Mouse (Mus musculus) adrenal gland, adult 2 months (tissue): ENCODE measurements around the gene Rere. TPM values are rescaled to one million over a fixed set of nuclear protein-coding genes. Genes with fewer than 3 reads are reported as not detected.
"Not testable (repeated sequence)": the region's sequence is repeated elsewhere in the genome, so short reads cannot be mapped to it uniquely, and the experiment has no call there.

ENCODE experiments used
- DNase-seq: peaks from one replicate; pipeline ENCODE4 v3.0.0; 2021
- polyA plus RNA-seq: library from polyadenylated mRNA; depleted of rRNA; stranded (reverse); fragments of >200 nt; gene quantifications from 2 replicates; pipeline ENCODE4 v1.2.3, GENCODE M21; 2012
- total RNA-seq, 2 experiments: library from RNA; stranded (reverse); gene quantifications; 2 replicates each; pipeline ENCODE4 v1.2.3; 2021

Gene Rere
- total and polyA plus RNA-seq, 3 experiments, result 104 to 112 (median 105) TPM

GRCm38 (mm10) chr4:150283335-150283638 lies 1.8 kb downstream of the Rere start:
- DNase-seq, result no peak

DNA sequence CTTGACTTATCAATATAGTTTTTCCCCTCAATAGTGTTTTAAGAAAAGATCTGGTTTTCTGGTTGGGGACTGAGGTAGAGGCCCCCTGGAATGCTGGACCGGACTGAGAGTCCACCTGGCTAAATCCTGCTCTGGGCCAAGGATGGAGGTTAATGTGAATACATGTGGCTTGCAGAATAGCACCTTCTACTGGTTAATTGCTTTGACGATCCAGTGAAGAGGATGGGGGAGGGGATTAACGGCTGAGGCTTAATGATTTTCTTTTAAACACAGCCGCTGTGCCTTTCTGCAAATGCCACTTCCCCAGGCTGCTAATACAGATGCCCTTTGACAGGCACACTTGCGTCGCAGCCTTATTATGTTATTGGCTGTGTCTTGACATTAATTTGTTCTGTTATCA lies 2.5 kb downstream of the Rere start:
- no peak for DNase-seq

DNA sequence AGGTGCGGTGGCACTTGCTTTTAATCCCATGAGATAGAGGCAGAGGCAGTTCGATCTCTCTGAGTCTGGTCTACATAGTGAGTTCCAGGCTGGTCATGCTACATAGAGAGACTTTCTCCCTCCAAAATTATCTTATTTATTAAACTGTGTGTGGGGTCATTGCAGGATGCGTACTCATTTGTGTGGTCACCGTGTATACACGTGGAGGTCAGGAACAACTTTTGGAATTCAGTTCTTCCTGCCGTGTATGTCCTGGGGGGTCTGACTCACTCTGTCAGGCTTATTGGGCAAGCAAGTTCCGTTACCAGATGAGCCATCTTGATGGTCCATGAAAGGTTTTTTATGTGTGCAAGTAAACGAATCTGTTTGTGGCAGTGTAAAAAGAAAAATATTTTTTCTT lies 5.5 kb downstream of the Rere start:
- DNase-seq, result no peak

GRCm38 (mm10) chr4:150287463-150287862 lies 6.0 kb downstream of the Rere start:
- DNase-seq, result not testable (repeated sequence)

DNA sequence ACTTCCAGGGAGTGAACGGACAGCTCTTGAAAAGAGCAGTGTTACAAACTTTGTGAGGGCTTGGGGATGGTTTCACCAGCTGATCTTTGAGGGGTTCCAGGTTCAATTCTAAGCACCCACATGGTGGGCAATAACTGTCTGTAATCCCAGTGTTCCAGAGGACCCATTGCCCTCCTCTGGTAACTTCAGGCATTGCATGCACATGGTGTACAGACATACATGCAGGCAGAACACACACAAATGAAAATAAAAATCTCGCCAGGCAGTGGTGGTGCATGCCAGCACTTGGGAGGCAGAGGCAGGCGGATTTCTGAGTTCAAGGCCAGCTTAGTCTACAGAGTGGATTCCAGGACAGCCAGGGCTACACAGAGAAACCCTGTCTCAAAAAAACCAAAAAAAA lies 10.5 kb downstream of the Rere start:
- DNase-seq, result no peak

DNA sequence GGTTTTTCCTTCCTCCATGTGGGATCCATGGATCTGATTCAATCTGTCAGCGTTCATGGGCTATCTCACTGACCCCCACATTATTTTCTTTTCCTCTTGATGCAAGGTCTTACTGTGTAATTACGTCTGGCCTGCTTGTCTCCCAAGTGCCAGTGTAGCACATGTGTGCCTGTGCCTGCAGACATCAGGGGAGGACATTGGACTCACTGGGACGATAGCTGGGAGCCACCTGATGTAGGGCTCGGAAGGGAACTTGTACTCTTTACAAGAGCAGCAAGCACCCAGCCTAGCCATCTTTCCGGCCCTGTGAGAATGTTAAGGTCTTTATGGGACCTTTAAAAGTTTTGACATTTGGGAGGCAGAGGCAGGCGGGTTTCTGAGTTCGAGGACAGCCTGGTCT lies 13.4 kb downstream of the Rere start:
- no peak for DNase-seq

DNA sequence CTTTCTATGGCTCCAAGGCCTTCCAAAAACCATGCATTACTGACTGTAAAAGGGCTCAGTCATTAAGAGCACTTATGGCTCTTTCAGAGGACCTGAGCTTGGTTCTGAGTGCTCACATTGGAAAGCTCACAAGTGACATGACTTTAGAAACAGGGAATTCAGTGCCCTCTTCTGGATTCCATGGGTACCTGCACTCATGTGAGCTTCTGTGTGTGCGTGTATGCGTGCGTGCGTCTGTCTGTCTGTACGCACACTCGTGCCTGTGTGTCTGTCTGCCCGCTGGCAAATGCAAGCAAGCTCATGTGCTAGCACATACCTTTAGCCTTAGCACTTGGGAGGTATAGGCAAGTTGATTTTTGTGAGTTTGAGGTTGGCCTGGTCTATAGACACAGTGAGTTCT lies 14.5 kb downstream of the Rere start:
- no peak for DNase-seq

GRCm38 (mm10) chr4:150302726-150303125 lies 21.3 kb downstream of the Rere start:
- DNase-seq, result no peak

- DNase-seq, result no peak
Observed at GRCm38 (mm10) chr4:150306701-150307100, 25.3 kb downstream of the Rere start.

DNA sequence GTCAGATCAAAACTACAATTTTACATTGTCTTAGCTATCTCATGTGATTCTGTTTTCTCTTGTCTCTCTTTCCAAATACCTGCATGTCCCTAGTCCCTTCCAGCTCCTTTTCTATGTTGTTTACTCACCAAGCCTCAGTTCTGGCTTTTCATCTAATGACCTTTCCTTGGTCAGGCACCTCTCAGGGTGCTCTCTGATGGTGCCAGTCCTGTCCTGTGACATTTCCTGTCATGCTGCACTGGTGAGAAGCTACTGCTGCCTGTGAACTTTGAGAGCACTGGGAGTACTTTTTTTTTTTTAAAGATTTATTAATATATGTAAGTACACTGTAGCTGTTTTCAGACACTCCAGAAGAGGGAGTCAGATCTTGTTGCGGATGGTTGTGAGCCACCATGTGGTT lies 25.8 kb downstream of the Rere start:
- DNase-seq, result no peak

- peak; percentile 30 for DNase-seq
Observed at GRCm38 (mm10) chr4:150311431-150311830, 30.0 kb downstream of the Rere start.

- no peak for DNase-seq
Observed at GRCm38 (mm10) chr4:150312646-150313045, 31.2 kb downstream of the Rere start.

DNA sequence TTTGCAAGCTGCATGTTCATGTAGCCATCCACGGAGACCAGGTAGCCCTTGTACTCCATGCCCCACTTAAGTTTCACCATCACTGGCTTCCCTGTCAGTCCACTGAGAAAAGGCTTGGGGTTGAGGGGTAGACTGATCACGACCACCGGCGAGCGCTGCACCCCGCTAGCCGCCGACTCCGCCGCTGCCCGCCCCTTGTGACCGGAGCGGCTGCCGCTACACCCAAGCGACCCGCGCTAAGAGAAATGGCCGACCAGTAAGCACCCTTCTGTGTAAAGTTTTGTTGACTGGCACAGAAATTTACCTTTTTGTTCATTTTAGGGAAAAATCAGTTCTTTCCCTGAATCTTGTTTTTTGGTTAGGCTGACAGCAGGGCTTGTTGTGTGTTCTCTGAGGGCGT lies 33.9 kb downstream of the Rere start:
- DNase-seq, result no peak

GRCm38 (mm10) chr4:150316546-150316945 lies 35.1 kb downstream of the Rere start:
- DNase-seq, result no peak

DNA sequence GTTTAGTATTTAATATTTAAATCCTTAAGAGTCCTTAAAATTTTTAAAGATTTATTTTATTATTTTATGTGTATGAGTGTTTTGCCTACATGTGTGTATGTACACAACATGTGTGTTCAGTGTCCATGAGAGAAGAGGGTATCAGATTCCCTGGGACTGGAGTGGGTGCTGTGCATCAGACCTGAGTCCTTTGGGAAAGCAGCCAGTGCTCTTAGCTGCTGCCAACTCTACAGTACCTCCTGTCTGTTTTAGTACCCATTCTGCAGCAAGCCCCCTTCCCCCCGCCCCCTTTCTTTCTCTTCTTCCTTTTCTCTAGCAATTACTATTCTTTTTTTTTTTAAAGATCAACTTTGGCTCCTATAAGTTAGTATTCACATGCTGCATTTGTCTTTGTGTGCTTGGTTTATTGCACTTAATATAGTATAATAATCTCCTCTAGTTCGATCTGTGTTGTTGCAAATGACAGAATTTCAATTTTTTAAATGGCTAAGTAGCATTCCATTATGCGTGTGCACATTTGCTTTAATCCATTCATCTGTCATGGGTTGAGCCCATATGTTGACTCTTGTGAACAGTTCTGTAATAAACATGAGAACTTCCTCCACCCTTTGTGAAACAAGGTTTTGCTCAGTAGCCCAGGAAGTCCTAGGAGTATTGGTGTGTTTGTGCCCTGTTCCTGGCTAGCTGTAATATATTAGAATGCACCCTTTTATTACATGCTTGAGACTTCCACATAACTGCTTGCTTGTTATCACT lies 43.8 kb downstream of the Rere start:
- no peak for DNase-seq

GRCm38 (mm10) chr4:150326005-150326404 lies 44.6 kb downstream of the Rere start:
- no peak for DNase-seq

GRCm38 (mm10) chr4:150327476-150327875 lies 46.0 kb downstream of the Rere start:
- DNase-seq, result no peak

GRCm38 (mm10) chr4:150333927-150334682 lies 52.7 kb downstream of the Rere start:
- no peak for DNase-seq

DNA sequence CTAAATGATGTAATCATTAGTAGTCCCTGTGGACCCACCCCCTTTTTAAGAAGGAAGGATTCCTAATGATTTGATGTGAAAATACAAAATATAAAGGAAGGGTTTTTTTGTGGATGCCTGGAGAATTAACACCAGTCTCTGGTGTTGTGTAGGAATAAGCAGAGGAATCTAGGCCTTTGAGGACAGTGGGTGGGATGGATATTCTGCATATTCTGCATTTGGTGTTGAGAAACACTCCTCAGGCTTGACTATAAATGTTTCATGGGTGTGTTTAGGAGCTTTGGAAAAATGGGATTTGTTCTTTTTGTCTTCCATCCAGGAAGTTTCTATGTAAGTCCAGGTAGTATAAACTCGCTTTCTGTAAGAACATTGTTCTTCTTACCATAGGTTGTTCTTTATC lies 55.8 kb downstream of the Rere start:
- DNase-seq, result no peak

DNA sequence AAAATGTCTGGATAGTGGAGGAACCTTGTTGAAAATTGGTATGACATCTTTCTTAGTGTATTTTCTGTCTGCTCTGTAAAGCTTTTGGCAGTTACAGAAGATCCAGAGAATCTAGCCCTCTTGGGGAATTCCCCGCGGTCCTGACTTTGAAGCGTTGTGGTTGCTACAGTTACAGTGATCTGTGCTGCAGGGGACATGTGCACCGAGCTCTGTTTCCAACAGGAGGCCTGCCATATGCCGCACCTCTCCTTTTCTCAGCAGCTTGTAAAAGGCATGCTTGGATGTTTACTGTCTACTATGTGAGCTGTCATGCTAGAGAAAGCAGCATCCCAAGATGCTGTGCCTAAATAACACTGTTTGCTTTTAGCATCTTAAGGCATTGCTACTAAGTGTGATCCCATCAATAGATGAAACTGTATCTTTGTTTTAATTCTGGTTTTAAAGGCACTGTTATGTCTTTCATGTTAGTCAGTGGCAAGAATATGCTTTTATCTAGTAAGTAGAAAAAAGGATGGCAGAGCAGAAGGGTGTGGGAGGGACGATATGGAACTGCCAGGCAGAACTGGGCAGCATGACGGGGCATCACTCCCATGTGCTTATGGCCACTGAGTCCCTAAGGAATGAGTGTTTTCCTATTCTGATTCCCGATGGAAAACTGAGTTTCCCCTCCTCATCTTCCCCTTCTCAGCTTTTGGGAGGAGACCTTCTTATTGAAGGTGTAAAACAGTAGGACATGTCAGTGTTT lies 57.6 kb downstream of the Rere start:
- no peak for DNase-seq

DNA sequence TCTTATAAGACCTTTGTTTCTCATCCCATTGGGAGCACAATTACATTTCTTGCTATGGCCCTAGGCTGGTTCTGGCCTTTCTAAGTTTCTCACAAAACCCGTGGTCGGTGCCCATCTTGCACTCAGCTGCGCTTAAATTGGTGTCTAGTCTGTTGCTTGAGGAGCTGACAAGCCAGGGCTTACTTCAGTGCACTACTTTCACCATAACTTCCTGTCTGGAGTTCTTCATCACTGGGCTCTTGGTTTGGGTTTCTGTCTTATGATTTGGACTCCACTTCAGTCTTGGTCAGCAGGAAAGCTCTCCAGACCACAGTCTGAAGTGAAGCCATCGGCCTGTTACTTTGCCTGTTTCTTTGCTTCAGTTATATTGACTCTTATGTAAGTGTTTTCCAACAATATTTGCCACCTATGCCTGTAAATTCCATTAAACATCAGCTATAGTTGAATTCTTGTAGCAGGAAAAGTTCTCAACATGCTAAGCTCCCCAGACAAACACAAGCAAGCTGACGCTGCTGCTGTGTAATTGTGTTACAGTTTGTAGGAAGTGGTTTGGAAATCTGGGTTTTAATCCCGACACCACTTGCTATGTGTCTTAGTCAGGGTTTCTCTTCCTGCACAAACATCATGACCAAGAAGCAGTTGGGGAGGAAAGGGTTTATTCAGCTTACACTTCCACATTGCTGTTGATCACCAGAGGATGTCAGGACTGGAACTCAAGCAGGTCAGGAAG lies 59.5 kb downstream of the Rere start:
- DNase-seq, result no peak

- no peak for DNase-seq
Observed at GRCm38 (mm10) chr4:150344526-150344925, 63.1 kb downstream of the Rere start.
